Mouse (Mus musculus) midbrain, embryonic 14.5 days (tissue): ENCODE measurements at regions not wholly inside any gene's neighbourhood (a gene's known extent, or its start where the extent isn't known, plus 50 kb on each side); places are given as distances from the start of the nearest gene placed in this dataset.

Source experiments
- ATAC-seq: fragments of 200-750 bp; cut with Nextera tagmentation; 2 replicates; pipeline ENCODE4 v1.8.0; 2017; ENCODE audit warnings: moderate number of reproducible peaks, moderate library complexity; ENCODE audit not compliant: low FRiP score, low TSS enrichment
- DNase-seq: peaks from one replicate; pipeline ENCODE4 v3.0.0-alpha.2; 2015
- H3K27ac ChIP-seq: fragments of 300-500 bp; sonication (generic); replicated peaks from 2 replicates; pipeline ENCODE4 v1.5.1; 2014; ENCODE audit warnings: mild to moderate bottlenecking, low read depth, low read length, moderate library complexity
- H3K27me3 ChIP-seq: fragments of 300-500 bp; sonication (generic); 2 replicates; pipeline ENCODE4 v1.6.1; 2014; ENCODE audit warnings: low read length, control low read depth, mixed read lengths; ENCODE audit not compliant: control insufficient read depth, insufficient read depth
- H3K36me3 ChIP-seq: fragments of 300-500 bp; sonication (generic); 2 replicates; pipeline ENCODE4 v1.6.1; 2014; ENCODE audit warnings: low read length, control low read depth; ENCODE audit not compliant: control insufficient read depth, insufficient read depth
- H3K4me1 ChIP-seq: fragments of 300-500 bp; sonication (generic); 2 replicates; pipeline ENCODE4 v1.6.1; 2014; ENCODE audit warnings: mild to moderate bottlenecking, antibody characterized with exemption, low read length, control low read depth; ENCODE audit not compliant: control insufficient read depth, insufficient read depth
- H3K4me2 ChIP-seq: fragments of 300-500 bp; sonication (generic); 2 replicates; pipeline ENCODE4 v1.6.1; 2014; ENCODE audit warnings: mild to moderate bottlenecking, low read length, moderate library complexity
- H3K4me3 ChIP-seq: fragments of 300-500 bp; sonication (generic); replicated peaks from 2 replicates; pipeline ENCODE4 v1.5.1; 2014; ENCODE audit warnings: low read depth, low read length
- H3K9ac ChIP-seq: fragments of 300-500 bp; sonication (generic); replicated peaks from 2 replicates; pipeline ENCODE4 v1.6.1; 2014; ENCODE audit warnings: mild to moderate bottlenecking, low read length, moderate library complexity
- H3K9me3 ChIP-seq: fragments of 300-500 bp; sonication (generic); 2 replicates; pipeline ENCODE4 v1.6.1; 2016; ENCODE audit warnings: low read length, control low read depth, mixed read lengths; ENCODE audit not compliant: control insufficient read depth
- WGBS: fragments of 180-500 bp; shearing (Covaris S2); extraction: QIAGEN DNeasy Blood & Tissue Kit; methylation state at CpG from one replicate; pipeline ENCODE4 v1.1.7; 2014; 5-methylcytosine and 5-hydroxymethylcytosine counted together

DNA sequence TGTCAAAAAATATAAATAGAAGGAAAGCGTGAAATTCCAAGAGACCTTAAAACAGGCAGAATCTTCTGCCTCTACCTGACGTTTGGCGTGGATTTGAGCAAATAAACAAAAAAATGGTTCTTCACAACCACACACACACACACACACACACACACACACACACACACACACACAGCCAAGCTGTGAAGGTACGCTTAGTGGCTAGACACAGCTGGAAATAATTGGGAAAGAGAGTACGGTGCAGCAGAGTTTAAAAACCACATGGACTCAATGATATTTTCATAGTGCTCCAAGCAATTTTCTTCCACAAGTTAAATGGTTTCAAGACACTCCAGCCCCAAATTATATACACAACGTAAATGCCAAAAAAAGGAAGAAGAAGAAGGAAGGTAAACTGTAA is 600.4 kb downstream of the Kcnj2 start:
- ATAC-seq (no peak), DNase-seq (no peak)
- Histone ChIP-seq H3K4me2 (no peak overlapping the region), H3K4me1 (no peaks in the 10 kb centered on the region), H3K27me3 (no peaks in the 10 kb centered on the region), H3K36me3 (no peaks in the 10 kb centered on the region), H3K4me3 (no peak overlapping the region), H3K27ac (no peak overlapping the region), H3K9ac (no peak overlapping the region), H3K9me3 (no peaks in the 10 kb centered on the region)
- WGBS, result 87% methylated on average over 6 of the region's 6 CpGs

DNA sequence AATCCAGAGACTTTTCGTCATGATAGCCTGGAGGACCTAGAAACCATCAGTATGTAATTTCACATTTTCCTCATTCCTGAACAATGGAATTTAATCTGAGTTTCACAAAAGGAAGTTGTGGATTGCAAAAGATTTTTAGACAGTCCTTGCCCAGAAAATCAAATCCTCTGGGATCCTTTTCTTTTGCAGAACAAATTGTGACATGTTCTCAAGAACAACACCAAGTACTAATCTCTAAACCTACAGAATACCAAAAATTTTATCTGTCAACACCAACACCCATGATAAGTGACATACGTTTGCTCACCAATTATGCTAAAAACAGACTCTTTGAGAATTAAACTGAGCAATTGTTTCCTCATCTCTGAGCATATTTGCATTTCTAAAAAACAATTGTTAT is 605.9 kb downstream of the Kcnj2 start:
- Histone ChIP-seq H3K36me3 (no peaks in the 10 kb centered on the region), H3K4me2 (no peak overlapping the region), H3K4me3 (no peak overlapping the region), H3K9me3 (no peaks in the 10 kb centered on the region), H3K27ac (no peak overlapping the region), H3K27me3 (no peaks in the 10 kb centered on the region), H3K9ac (no peak overlapping the region), H3K4me1 (no peaks in the 10 kb centered on the region)
- 70% methylated on average over 2 of the region's 2 CpGs for WGBS
- DNase-seq, result no peak
- ATAC-seq, result no peak

DNA sequence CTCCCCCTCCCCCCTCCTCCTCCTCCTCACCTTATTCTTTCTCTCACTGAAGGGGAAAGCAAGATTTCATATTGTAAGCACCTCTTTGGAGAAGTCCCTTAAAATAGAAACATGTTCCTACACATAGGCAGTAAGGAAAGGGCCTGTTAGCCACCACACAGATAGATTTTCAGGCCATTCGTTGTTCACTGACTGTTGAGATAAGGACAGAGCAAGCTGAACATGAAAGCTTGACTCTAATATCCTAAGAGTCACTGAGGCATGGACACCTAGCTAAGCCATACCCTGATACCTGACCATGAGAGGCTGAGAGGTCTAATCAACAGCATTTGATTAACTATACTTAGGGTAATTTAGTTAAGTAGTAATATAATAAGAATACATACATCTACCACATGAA is 609.7 kb downstream of the Kcnj2 start:
- Histone ChIP-seq H3K27ac (no peak overlapping the region), H3K4me2 (no peak overlapping the region), H3K4me3 (no peak overlapping the region), H3K4me1 (no peaks in the 10 kb centered on the region), H3K9ac (no peak overlapping the region), H3K36me3 (no peaks in the 10 kb centered on the region), H3K9me3 (no peaks in the 10 kb centered on the region), H3K27me3 (no peaks in the 10 kb centered on the region)
- ATAC-seq (no peak), DNase-seq (no peak)
- WGBS, result 89% methylated on average over 1 of the region's 1 CpGs

DNA sequence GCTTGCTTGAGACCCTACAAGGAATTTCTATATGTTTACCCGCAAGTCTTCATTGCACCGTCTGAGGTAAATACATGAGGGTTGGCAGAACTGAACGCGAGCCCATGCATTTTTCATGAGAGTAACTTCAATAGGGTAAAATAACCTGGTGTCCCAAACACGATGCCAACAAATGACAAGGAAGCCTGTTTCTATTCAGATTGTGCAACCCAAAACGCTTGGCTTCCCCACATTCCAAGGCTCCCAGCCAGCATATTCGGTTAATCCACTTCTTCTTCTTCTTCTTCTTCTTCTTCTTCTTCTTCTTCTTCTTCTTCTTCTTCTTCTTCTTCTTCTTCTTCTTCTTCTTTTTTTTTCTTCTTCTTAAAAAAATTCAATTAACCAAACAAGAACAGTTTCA is 616.4 kb downstream of the Kcnj2 start:
- ATAC-seq (no peak), DNase-seq (no peak)
- WGBS, result 77% methylated on average over 7 of the region's 7 CpGs

DNA sequence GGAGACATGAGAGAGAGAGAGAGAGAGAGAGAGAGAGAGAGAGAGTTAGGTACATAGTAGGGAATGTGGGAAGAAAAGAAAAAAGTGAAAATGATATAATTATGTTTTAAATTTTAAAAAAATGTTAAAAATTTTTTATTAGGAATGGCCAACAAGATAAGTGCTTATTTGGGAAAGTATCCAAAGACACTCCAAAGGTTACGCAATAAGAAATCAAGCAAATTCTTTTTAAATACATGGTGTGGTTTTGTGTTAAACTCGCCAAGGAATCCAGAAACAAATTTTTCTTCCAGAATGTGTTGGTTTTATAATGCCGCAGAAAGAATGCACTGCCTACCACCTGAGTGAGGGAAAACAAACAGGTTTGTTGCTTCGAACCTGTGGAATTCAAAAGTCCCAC is 617.9 kb downstream of the Kcnj2 start:
- no peak for DNase-seq
- 96% methylated on average over 4 of the region's 4 CpGs for WGBS
- no peak overlapping the region for H3K4me3 ChIP-seq

More for the DNA sequence above, 616.4 kb downstream of the Kcnj2 start:
- no peak overlapping the region for H3K4me3 ChIP-seq
- no peak overlapping the region for H3K9ac ChIP-seq
- H3K27ac ChIP-seq, result no peak overlapping the region
- no peaks in the 10 kb centered on the region for H3K27me3 ChIP-seq
- H3K36me3 ChIP-seq, result no peaks in the 10 kb centered on the region
- no peak overlapping the region for H3K4me2 ChIP-seq
- no peaks in the 10 kb centered on the region for H3K4me1 ChIP-seq
- H3K9me3 ChIP-seq, result no peaks in the 10 kb centered on the region

DNA sequence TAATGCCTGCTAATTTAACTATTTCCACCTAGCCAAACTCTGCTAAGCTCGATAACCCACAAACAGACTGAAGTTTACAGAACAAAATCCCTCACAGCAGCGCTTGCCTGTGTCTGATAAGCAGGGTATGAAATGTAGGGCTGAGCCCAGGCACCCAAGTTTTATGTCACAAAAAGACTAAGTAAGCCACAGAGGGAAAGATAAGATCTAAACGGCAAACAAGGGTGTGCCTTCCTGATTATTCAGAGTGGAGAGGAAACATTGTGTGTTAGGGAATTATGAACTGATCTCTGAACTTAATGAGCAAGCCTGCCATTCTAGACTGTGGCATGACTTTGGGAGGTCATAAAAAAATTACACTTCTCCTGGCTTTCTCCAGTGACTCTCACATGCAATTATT is 621.8 kb downstream of the Kcnj2 start:
- H3K4me1 ChIP-seq, result no peaks in the 10 kb centered on the region
- H3K9me3 ChIP-seq, result no peaks in the 10 kb centered on the region
- no peak overlapping the region for H3K4me2 ChIP-seq
- H3K9ac ChIP-seq, result no peak overlapping the region
- no peak overlapping the region for H3K4me3 ChIP-seq
- no peak for ATAC-seq
- DNase-seq, result no peak
- H3K27me3 ChIP-seq, result no peaks in the 10 kb centered on the region
- WGBS, result 76% methylated on average over 3 of the region's 3 CpGs
- no peaks in the 10 kb centered on the region for H3K36me3 ChIP-seq
- H3K27ac ChIP-seq, result no peak overlapping the region

More for the DNA sequence above, 617.9 kb downstream of the Kcnj2 start:
- no peaks in the 10 kb centered on the region for H3K27me3 ChIP-seq
- no peak overlapping the region for H3K9ac ChIP-seq
- no peaks in the 10 kb centered on the region for H3K4me1 ChIP-seq
- no peaks in the 10 kb centered on the region for H3K9me3 ChIP-seq
- no peak for ATAC-seq
- H3K36me3 ChIP-seq, result no peaks in the 10 kb centered on the region
- H3K4me2 ChIP-seq, result no peak overlapping the region
- H3K27ac ChIP-seq, result no peak overlapping the region

DNA sequence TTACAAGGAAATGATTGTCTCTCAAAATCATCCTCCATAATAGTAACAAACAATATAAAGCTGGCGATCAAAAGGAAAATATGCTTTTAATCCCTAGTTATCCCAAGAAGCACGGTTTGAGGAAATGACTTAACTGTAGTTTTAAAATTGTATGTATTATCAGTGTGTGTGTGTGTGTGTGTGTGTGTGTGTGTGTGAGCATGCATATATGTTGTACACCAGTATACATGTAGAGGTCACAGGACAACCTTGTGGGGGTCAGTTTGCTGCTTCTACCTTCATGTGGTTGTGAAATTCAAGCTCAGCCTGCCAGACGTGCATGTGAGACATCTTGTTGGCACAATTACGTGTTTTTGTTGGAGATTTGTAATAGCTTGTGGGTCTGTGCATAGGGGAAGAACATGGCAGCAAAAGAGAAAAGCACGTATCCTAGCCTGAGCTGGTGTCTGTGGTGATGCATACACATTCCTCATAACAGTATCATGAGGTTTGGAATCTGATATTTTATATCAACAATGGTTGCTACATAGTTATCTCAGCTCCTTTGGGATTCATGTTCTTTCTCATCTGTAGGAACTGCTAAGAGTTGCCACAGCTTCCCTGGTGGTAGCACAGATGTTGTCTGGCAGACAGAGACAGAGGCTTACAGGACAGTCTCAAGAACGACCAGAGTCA is 622.4 kb downstream of the Kcnj2 start:
- ATAC-seq (no peak), DNase-seq (no peak)
- Histone ChIP-seq H3K4me1 (no peaks in the 10 kb centered on the region), H3K9me3 (no peaks in the 10 kb centered on the region), H3K4me2 (no peak overlapping the region), H3K27me3 (no peaks in the 10 kb centered on the region), H3K36me3 (no peaks in the 10 kb centered on the region), H3K9ac (no peak overlapping the region), H3K27ac (no peak overlapping the region), H3K4me3 (no peak overlapping the region)
- WGBS, result 83% methylated on average over 6 of the region's 6 CpGs

DNA sequence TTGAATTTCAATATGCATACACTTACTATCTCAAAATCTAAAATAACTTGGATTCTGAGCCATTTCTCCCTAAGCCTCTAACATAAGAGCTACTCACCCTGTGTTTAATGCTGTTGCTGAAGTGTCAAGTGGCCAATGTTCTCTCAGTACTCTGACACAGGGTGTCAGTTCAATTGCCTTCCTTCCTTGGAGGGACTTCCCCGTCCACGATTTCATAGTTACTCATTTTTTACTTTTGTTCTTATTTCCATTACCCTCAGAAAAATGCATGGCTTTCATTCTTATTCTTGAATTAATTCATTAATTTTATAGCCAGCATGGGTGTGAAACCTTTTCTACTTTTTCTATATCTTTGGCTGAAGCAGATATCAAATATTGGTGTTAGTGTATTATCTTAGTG is 623.9 kb downstream of the Kcnj2 start:
- no peak overlapping the region for H3K4me2 ChIP-seq
- no peaks in the 10 kb centered on the region for H3K9me3 ChIP-seq
- H3K9ac ChIP-seq, result no peak overlapping the region
- no peak overlapping the region for H3K4me3 ChIP-seq
- 88% methylated on average over 2 of the region's 2 CpGs for WGBS
- DNase-seq (no peak), ATAC-seq (no peak)
- H3K4me1 ChIP-seq, result no peaks in the 10 kb centered on the region
- no peaks in the 10 kb centered on the region for H3K27me3 ChIP-seq
- H3K27ac ChIP-seq, result no peak overlapping the region
- no peaks in the 10 kb centered on the region for H3K36me3 ChIP-seq

DNA sequence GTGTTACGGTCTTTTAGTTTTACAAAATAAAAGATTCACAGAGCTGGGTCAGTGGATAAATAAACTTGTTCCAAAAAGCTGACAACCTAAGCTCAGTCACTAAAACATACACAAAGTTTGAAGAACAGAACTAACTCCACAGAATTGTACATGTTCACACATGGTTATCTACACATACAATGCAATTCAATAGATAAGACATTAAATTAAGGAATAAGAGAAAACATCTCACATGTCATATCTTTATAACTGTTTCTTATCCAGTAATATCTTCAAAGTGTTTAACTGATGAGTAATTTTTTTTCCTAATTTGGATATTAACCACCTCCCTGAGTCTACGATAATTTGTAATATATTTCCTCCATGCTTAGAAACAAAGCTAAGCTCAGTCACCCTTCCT is 625.5 kb downstream of the Kcnj2 start:
- Histone ChIP-seq H3K27ac (no peak overlapping the region), H3K9me3 (no peaks in the 10 kb centered on the region), H3K27me3 (no peaks in the 10 kb centered on the region), H3K4me2 (no peak overlapping the region), H3K4me3 (no peak overlapping the region), H3K36me3 (no peaks in the 10 kb centered on the region), H3K4me1 (no peaks in the 10 kb centered on the region), H3K9ac (no peak overlapping the region)
- DNase-seq (no peak), ATAC-seq (no peak)
- WGBS, result 93% methylated on average over 2 of the region's 2 CpGs
